Mouse (Mus musculus) splenic B cell, adult 2 months (primary cell): ENCODE measurements around the gene Ank2.

ENCODE experiments used
- DNase-seq: peaks from one replicate; pipeline ENCODE4 v3.0.0-alpha.2; 2011; ENCODE audit warnings: low read depth, low spot score
- H3K27me3 ChIP-seq: 2 replicates; pipeline ENCODE4 v1.6.1; 2012; ENCODE audit warnings: mild to moderate bottlenecking, low read length, moderate library complexity, mixed read lengths; ENCODE audit not compliant: control insufficient read depth, poor library complexity, insufficient read depth, severe bottlenecking
- H3K36me3 ChIP-seq: 2 replicates; pipeline ENCODE4 v1.6.1; 2012; ENCODE audit warnings: mild to moderate bottlenecking, low read length, moderate library complexity, mixed read lengths; ENCODE audit not compliant: control insufficient read depth, poor library complexity, insufficient read depth, severe bottlenecking

Gene Ank2

DNA sequence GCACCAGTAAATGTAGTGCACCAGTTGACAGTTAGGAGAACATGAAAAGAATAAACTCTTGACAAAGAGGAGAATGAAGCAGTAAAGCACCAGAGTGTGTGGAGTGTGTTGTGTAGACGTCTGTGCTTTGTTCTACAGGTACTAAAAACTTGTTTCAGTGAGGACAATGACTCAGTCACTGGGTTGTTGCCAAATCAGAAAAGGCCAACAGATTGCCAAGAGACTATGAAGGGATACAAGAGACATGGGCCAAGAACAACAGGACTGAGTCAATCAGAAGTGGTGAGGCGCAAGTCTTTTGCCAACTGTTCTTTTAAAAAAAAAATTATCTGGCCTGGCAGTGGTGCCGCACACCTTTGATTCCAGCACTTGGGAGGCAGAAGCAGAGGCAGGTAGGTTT is 509.2 kb downstream of the Ank2 start:
- H3K27me3 ChIP-seq: no peaks in the 10 kb centered on the region; the same call in 1 of the 2 replicates
- no peaks in the 10 kb centered on the region for H3K36me3 ChIP-seq
- DNase-seq: no peak

DNA sequence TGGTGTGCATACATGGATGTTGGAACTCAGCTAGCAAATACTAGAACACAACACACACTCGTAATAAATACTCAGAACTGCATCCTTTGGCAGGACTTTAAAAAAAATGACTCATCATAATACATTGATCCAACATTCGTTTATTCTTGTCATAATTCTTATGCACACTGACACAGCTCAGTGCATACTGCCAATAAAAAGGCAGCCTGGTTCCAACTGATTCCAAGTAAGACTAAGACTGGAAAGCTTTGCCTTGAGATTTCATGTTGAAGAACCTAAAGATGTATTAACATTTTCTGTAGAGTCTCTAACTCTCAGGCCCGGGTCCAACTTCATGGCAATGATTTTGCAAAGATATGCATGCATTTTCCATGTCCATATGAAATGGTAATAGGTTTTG is 512.5 kb downstream of the Ank2 start:
- DNase-seq: no peak
- H3K27me3 ChIP-seq: no peaks in the 10 kb centered on the region
- no peaks in the 10 kb centered on the region for H3K36me3 ChIP-seq

DNA sequence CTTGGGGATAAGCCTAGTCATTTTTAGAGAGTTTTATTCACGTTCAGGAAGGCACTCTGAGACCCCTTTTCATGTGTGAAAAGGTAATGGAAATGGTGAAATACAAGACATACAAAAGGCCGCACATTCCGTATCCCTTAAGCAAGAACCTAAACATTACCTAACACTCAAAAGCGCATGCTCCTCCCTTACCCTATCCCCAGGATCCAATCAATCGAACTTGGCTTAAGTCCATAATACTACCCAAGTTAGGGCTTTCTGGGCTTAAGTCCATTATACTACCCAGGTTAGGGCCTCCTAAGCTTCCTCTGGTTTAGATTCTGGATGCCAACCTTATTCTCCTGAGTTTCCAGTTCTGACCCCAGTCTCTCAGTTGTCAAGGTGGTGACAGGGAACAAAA is 516.3 kb downstream of the Ank2 start:
- no peak for DNase-seq
- Histone ChIP-seq H3K36me3 (no peaks in the 10 kb centered on the region), H3K27me3 (no peaks in the 10 kb centered on the region)

DNA sequence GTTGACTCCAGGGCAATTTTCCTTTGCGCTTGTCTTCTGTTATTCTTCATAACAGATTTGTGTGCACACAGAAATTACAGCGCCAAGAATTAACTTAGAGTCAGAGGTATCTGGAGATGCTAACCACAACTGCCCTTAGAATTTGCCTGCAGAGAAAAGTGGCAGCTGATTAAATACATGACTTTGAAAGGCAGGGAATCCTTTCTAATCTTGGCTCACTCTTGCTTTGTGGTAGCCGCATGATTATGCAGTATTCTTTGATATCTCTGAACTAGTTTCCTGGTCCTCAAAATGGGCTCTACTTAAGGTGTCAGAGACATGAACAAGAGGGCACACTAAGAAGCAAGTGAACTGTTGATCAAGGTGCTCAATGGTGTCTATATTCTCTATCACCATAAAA is 518.0 kb downstream of the Ank2 start:
- DNase-seq: no peak
- no peaks in the 10 kb centered on the region for H3K36me3 ChIP-seq
- no peaks in the 10 kb centered on the region; the same call in 1 of the 2 replicates for H3K27me3 ChIP-seq

DNA sequence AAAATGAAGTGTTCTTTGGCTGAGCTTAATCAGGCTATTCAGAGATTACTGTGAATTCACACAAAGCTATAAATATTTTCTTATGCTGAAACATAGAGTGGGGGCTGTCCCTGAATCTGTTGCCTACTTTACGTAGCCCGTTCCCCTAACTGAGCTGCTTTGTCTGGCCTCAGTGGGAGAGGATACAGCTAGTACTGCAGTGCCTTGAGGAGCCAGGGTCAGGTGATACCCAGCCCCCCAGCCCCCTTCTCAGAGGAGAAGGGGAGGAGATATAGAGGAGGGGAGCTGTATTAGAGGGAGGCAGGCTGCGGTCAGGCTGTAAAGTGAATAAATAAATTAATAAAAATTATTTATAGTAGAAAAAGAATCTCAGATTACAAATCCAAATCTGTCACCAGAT is 519.5 kb downstream of the Ank2 start:
- Histone ChIP-seq H3K36me3 (no peaks in the 10 kb centered on the region), H3K27me3 (no peaks in the 10 kb centered on the region; the same call in none of the 2 replicates)
- DNase-seq: no peak

DNA sequence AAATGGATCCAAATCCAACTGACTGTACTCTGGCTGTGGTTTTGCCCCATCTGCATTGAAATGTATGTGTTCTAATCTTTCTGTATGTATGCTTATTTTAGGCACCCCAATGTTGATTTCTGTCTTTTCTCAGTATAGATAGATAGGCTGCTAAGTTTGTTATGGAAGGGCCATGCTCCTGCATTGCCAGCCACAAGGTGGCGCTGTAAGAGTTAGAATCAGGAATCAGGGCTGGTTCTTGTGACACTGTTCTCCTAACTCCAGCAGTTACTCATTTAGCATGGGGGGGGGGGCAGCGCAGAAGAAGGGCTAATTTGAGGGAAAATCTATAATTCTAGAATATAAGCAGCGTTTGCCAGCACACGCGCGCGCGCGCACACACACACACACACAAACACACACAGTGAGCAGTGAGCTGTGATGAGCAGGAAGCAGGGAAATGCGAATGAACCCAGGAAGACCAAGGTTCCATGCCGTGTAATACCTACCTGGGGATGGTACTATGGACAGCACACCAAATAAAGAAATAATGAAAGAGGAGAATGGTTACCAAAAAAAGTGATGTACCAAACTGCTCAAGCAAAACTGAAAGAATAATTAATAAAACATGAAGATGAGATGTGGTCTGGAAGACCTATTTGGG is 520.3 kb downstream of the Ank2 start:
- peak; percentile 46 for DNase-seq
- Histone ChIP-seq H3K36me3 (no peaks in the 10 kb centered on the region), H3K27me3 (no peaks in the 10 kb centered on the region; the same call in none of the 2 replicates)

DNA sequence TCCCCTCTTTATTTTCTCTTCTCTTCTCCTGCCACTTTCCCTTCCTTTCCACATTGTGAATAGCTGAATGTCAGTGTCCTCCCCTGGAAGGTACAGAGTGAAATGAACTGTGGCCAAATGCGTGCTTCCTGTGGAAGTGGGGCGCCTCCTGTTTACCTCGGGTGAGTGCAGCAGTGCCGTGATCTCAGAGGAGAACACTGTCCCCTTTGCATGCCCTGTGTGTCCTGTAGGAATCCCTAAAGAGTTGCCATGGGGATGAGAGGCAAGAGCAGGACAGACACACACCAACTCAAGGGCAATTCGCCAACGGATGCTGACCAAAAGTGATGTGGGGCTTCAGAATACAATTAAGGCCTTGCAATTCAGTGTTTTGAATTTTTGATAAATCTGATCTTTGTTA is 521.8 kb downstream of the Ank2 start:
- Histone ChIP-seq H3K36me3 (no peaks in the 10 kb centered on the region), H3K27me3 (no peaks in the 10 kb centered on the region; the same call in none of the 2 replicates)
- no peak for DNase-seq

DNA sequence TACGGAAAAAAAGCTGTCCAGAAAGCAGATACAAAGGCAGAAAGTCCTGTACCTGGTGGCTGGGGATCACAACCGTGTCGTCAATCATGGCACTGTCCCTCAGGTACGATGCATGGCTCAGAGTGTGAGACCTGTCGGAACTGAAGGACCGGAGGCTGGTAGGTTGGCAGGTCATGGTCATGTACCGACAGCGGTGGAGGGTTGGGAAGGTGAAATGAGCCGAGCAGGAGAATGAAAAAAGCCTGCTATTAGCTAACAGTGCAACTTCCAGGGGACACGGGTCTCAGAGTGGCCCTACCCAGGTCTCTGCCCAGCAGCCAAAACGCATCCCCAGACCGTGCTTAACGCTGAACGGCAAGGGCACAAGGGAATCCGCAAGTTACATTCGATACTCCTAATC is 522.4 kb downstream of the Ank2 start:
- no peak for DNase-seq
- Histone ChIP-seq H3K36me3 (no peaks in the 10 kb centered on the region), H3K27me3 (no peaks in the 10 kb centered on the region; the same call in none of the 2 replicates)

DNA sequence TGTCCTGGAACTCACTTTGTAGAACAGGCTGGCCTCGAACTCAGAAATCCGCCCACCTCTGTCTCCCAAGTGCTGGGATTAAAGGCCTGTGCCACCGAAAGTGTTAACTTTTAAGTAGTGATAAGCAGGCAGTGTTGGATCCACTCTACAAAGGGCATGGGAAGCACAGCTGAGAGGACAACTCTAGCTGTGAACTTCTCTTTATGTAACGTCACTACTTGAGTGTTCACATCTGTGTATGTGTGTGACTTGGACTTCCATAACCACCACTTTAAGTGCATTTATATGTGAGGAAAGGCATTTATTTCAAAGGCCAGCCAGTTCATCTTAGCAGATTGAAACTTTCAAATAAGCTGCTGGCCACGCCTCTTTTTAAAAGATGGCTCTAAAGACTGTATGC is 523.7 kb downstream of the Ank2 start:
- no peak for DNase-seq
- no peaks in the 10 kb centered on the region; the same call in none of the 2 replicates for H3K27me3 ChIP-seq
- H3K36me3 ChIP-seq: no peaks in the 10 kb centered on the region

DNA sequence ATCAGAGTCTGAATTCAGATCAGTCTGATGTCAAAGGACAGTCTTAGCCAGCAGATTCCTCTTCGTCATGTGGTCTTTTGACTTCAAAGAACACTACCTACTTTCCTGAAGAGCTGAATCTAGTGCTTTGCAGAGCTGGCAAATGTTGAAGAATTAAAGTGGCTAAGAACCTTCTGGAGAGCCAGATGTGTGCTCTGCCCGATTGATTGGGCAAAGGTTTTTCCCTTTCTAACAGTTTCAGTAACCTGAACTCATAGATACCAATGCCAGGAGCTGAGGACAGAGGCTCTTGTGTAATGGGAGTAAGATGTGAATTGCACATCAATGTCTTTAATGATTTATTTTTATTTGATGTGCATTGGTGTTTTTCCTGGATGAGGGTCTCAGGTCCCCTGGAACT is 525.6 kb downstream of the Ank2 start:
- H3K36me3 ChIP-seq: no peaks in the 10 kb centered on the region
- DNase-seq: no peak
- H3K27me3 ChIP-seq: no peaks in the 10 kb centered on the region; the same call in none of the 2 replicates

DNA sequence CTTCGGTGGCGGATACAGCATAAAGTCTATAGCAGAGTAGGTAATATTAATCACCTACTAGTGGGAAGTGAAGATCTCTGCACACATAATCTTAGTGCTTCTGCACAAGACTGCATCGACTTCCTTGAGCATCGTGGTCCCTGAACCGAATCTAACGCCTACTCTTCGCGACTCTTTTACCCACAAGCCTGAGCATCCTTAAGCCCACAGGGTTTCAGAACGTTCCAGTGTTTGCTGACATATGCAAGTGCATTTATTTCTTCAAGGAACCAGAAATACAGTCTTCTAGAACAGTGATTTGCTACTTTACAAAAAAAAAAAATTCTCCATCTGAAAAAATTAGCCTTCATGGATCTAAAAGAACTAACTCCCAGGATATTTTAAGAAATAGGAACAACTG is 527.6 kb downstream of the Ank2 start:
- H3K36me3 ChIP-seq: no peaks in the 10 kb centered on the region
- no peak for DNase-seq

DNA sequence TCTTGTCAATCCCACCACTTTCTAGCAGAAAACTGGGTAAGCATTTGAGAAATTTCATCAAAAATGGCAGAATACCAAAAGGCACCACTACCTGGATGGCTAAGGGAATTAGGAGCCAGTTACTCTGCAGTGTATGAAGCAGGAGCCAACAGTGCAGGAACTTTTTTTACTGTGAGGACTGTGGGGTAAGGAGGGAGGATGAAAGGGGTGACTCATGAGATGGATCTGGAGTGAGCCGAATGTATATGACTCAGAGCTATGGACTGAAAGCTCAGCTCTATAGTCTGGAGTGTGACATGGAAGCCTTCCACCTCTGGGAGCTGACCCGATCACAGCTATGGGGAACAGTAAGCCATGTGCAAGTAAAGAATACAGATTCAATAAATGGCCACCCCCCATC is 530.4 kb downstream of the Ank2 start:
- H3K27me3 ChIP-seq: no peaks in the 10 kb centered on the region; the same call in 1 of the 2 replicates
- no peaks in the 10 kb centered on the region for H3K36me3 ChIP-seq
- no peak for DNase-seq

More for the DNA sequence above, 527.6 kb downstream of the Ank2 start:
- H3K27me3 ChIP-seq: no peaks in the 10 kb centered on the region; the same call in none of the 2 replicates

DNA sequence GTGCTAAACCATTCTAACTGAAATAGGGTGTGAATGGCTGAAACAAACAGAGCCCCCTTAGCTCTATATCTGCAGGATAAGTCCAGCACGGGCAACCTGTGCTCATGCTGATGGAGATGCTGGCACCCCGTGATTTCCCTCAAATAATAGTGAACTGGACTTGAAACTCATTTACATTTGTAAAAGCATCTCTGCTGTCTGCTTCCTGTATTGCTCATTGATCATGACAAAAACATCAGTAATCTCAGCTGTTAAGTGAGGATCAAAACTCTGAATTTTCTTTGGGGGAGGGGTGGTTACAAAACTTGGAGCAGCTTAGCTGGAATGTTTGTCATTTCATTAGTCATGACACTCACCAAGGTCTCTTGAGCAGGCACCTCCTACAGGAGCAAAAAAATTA is 533.4 kb downstream of the Ank2 start:
- no peaks in the 10 kb centered on the region for H3K36me3 ChIP-seq
- DNase-seq: no peak
- H3K27me3 ChIP-seq: no peaks in the 10 kb centered on the region

DNA sequence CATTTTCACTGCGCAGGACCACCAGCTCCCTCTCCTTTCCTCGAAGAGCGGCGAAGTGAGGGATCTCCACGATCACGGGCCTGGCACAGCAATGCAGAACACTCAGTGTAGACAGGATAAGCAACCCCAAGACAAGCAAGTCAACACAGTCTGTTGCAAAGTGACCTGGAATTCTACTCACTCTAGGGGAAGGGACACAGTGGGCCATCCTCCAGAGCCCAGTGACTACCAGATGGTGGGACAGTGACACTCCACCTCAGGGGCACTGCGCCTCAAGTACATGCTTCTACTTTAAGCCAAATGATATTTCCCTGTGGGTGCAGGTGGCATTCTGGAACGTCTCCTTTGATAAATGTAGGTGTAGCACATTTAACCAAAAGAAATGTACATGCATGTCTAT is 536.8 kb downstream of the Ank2 start:
- no peaks in the 10 kb centered on the region for H3K36me3 ChIP-seq
- DNase-seq: no peak
- no peaks in the 10 kb centered on the region for H3K27me3 ChIP-seq

DNA sequence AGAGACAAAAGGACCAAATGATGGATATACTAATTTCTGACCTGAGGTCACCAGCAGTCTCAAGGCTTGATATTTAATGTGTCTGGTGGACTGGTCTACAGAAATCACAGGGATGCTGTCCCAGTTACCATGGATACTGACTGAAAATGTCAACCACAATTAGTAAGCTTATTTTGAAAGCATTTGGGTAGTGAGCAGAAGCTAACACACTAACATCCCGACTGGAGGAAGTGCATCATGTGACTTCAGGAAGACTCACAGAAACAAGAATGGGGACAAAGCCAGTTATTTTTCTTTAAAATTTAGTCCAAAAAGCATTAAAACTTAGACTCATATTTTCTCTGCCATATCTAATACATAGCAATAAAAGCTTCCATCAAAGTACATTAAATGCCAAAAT is 546.5 kb downstream of the Ank2 start:
- no peak for DNase-seq
- H3K36me3 ChIP-seq: no peaks in the 10 kb centered on the region
- no peaks in the 10 kb centered on the region for H3K27me3 ChIP-seq

DNA sequence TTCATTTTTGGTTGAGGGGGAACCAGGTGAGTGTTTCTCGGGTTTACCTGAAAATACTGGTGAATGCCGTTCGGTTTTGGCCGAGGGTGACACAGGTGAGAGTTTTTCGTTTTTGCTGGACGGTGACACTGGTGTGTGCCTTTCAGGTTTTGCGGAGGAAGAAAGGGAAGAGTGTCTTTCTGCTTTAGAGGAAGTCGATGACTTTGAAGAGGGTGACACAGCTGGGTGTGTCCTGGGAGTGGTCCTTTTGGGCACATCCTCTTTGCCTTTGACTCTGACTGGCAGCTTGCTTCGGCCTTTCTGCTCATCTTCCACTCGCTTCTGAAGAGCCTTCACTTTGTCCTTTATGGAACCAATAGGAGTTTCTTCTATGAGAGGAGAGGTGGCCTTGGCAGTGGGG is 552.6 kb downstream of the Ank2 start:
- H3K27me3 ChIP-seq: no peaks in the 10 kb centered on the region
- no peaks in the 10 kb centered on the region for H3K36me3 ChIP-seq
- DNase-seq: no peak
